Mouse (Mus musculus) right cerebral cortex, postnatal 14 days (tissue): ENCODE data around the gene Cldn9.

Source experiments
- DNase-seq: peaks from one replicate; pipeline ENCODE4 v3.0.0; 2022

Gene Cldn9

DNA sequence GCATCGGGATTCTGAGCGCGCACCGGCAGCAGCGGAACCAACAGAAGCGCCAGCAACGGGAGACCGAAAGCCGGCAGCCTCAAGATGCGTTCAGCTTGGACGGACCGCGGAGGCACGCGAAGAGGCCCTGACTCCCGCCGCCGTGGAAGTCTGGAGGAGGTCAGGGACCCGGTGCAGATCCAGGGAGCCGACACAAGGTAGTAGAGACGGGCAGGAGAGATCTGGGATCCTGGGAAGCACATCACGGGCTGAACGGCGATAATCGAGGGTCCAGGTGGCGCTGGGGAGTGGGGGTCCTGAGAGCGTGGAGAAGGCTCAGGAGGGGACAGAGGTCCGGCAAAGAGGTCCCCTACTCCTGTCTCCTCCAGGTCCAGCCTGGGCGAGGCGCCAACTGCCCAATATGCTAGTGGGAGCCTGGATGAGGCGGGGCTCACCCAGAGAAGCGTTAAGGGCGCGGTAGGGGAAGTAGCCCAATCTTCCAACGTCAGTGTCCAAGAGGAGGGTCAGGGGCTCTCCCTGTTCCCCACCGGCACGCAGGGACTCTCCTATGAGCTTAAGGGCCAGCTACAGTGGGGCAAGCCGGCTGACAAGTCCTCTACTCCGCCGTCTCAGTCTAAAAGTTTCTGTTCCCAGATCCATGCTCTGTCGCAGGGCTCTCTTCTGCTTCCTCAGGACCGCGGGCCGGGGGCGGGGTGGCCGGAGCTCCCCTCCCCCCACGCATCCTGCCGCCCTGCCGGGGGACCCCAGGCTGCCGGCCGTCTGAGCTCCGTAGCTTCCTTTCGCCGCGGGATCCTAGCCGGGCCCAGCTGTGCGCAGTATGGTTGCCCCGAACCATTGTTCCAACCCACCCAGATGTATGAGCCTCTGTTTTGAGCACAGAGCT lies 39.0 kb downstream of the Cldn9 start, which contains the start of gene Mmp25:
Mmp25 (minus strand) TSS at position 665 of the 883 bp plus-strand sequence.
- no peak for DNase-seq
